Mouse (Mus musculus): ENCODE data around the gene Ptprm.

DNA sequence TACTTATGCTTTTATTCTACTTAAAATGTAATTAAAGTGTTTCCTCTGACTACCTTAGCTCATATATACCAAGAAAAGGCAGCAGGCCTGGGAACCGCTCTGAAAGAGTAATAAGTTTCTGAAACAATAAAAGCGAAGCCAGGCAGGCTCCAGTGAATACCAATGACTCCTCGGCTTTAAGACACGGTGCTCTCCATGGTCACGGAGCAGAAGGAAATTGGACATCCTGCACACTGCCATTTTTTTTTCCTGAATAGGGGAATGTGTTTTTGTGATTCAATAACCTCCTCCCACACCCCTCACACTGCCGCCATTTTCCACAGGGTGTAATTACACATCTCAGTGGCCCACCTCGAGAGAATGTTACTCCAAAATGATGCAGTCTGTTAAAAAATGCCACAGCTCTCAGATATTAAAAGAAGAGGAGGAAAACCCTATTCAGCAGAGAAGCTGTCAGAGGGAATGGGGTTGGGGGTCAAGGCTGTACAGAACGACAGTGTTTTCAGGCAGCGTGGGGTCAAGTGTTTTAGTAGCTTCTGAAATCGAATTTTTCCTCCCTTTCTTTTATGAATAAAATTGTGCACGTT is 585.5 kb downstream of the Ptprm start:
- no peak for TF ChIP-seq GATA1 (IDR thresholded peaks at IDR 0.05; ENCODE audit: low read length)
- TF ChIP-seq TAL1 (IDR thresholded peaks at IDR 0.05; ENCODE audit: low read length), result no peak
